Mouse (Mus musculus): ENCODE data around the gene Minpp1.

Gene Minpp1

DNA sequence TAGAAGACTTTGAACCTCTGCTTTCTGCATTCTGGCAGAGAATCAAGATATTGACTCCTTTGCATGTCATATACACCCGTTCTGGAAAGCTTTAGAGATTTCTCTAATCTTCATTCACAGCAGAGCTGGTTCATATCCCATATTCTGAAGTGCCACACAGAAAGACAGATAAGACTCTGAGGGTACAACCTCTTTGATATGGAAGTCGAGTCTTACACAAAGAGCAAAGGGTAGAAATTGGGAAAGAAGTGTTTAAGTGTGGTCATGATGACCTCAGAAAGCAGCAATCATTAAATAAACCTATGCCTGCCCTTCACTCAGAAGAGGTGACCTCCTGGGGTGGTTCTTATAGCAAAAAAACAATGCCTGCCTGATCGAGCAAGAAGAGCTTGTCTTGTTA, 43.2 kb downstream of the Minpp1 start:
- DNase-seq: no peak

DNA sequence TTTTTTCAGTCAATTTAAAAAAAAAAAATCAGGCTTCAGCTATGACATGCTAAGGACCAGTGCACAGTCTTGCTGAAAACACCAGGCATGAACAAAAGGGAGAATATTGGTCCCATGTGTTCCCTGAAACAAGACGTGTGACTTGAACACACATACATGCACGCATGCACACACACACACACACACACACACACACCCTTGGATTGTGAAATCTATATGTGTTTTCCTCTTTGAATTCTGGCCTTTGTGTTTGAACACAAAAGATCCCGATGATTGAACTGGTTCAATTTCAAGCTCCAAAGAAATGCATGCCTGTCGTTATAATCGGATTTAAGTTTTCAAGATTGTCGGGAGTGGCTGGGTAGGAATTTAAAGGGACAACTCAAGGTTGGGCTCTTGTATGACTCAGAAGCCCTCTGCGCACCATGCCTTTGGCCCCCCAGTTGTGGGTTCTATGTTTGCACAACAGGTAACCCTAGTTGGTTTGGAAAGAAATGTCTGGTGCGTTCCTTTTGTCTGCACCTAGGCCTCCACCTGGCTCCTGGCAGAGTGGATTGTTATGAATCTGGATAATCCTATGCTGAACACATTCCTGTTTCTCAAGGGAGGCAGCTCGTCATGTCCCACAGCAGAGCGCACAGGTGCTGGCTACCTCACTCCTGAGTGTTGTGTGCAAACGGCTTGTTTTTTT, 43.8 kb downstream of the Minpp1 start:
- DNase-seq: no peak

DNA sequence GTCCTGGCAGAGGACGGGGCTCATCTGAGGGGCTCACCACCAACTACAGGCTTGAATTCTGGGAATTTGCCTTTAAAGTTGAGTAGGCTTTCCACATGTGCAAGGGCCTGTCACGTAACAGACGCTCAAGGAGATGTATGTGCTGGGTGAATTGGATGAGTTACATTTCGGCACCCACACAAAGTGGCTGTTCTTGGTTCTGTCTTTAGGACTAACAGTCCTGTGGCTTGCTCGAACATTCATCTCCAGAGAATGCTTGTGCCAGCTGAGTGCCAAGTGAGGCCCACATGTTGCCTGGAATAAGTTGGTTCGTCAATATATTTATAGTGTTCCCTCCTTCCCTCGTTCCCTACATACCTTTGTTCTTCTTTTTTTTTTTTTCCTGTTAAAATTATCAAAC, 44.7 kb downstream of the Minpp1 start:
- no peak for DNase-seq

DNA sequence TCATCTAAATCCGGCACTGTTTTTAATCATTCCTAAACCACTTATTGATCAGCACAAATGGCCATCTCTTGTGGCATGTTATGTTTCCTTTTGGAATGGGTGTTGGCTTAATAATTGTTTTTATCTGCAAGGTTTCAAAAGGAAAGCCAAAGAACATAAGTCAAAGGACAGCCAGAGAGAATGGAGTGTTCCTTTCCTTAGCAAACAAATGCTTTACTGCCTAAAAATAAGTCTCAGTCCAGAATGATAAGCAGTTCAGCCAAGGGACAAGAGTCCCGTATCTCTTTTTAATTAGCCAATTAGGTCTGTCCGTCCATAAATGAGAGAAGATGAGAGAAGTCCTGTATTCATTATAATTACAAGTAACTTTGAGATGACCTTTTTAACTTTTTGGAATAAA, 46.8 kb downstream of the Minpp1 start:
- DNase-seq: no peak

- DNase-seq: no peak
These were observed 47.4 kb downstream of the Minpp1 start for GRCm38 (mm10) chr19:32532737-32533505.

- no peak for DNase-seq
These were observed 49.3 kb downstream of the Minpp1 start for GRCm38 (mm10) chr19:32534887-32535286.

GRCm38 (mm10) chr19:32542784-32543490, 57.4 kb downstream of the Minpp1 start:
- DNase-seq: no peak

DNA sequence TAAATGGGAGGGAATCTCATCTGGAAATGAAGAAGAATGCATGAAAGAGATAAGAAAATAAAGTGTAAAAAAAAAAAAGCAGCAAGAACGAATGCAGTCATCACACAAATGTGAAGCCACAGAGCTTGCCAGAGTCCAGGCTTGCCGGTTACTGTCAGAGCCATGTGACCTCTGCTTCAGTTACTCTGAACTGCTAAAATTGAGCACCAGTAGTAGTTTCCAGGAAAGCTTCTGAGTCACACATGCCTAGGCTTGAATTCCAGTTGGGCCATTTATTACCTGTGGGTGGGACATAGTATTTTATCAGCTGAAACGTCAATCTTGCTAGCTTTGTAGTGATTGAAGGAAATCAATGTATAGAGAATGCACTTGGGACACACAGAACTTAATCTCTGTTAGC, 61.8 kb downstream of the Minpp1 start:
- DNase-seq: no peak

DNA sequence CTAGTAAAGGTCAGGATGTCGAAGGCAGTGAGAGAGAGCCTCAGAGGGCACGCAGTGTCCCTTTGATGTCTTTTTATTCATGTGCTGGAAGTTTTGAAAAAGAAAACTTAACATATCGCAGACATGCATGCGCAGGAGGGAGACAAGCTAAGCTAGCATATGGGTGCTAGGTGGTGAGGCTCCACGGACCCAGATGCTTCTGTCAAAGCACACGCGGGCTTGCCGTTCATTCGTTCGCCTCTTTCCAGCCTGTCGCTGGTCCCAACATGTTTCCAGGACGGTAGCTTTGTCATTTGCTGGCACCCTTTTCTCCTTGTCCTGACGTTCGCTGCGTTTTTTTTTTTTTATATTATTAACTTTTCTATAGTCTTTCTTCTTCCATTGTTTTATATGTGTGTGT, 62.6 kb downstream of the Minpp1 start:
- DNase-seq: no peak

DNA sequence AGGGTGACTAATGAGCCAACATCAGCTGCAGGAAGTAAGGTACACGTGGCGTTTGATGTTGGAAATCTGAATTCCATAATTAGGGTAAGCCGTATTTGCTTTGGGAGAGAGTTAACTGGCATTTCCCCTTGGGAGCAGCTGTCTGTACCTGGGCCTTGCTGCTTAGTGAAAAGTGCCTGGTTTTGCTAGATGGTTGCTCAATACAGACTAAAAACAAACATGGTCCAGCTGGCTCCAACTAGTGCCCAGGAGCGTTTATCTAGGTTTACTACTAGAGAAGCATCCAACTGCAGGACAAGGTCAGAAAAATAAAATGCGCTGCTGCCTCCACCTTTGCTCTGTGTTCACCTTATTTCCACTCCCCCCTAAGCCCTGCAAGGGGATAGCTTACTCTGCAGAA, 64.9 kb downstream of the Minpp1 start:
- DNase-seq: no peak

- no peak for DNase-seq
These were observed 65.9 kb downstream of the Minpp1 start for GRCm38 (mm10) chr19:32551442-32551841.

- no peak for DNase-seq
These were observed 66.5 kb downstream of the Minpp1 start for GRCm38 (mm10) chr19:32552106-32552505.

DNA sequence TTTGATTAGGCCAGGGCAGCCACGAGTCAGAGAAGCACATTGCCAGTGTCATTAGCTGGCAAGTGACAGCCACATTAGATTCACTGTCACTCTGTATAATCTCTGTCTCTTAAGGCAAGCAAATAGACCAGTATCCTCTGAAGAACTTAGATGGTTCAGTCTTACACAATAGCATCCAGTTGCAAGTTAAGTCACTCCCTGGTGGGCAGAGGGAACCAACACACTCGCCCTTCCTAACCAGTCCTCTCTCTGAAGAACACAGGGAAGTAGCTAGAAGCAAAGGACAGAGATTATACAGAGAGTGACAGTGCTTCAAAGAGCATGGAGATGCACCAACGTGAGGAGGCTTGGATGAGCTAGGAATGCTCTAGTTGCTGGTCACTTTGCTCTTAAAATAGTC, 67.7 kb downstream of the Minpp1 start:
- DNase-seq: no peak

- DNase-seq: no peak
These were observed 69.7 kb downstream of the Minpp1 start for GRCm38 (mm10) chr19:32555257-32555656.
